Mouse (Mus musculus): ENCODE results near the gene Cep72. TPM values are rescaled to one million over a fixed set of nuclear protein-coding genes. Genes with fewer than 3 reads are reported as not detected.

Cep72 gene
- polyA plus RNA-seq, 2 experiments from 2014 or later = 5.0 to 9.5 TPM

Other genes with a start within 250 kb of the Cep72 start
- gene Nkd2, start 214.7 kb downstream of the Cep72 start, polyA plus RNA-seq (2017; shearing (Covaris generic)) = under 1 TPM in 1 of 2 experiments, not detected in 1; 0.19 TPM
- 1 to 10 TPM; 6.4 to 7.6 TPM for gene Trip13, start 124.5 kb downstream of the Cep72 start, polyA plus RNA-seq (2017; shearing (Covaris generic))
- gene Brd9, start 124.5 kb downstream of the Cep72 start, polyA plus RNA-seq (2017; shearing (Covaris generic)) = 10 to 100 TPM; 50.4 to 63.1 TPM
- not detected for gene Zdhhc11, start 98.4 kb downstream of the Cep72 start, polyA plus RNA-seq (2017; shearing (Covaris generic))
- under 1 TPM; 0.24 to 0.73 TPM for gene Tppp, start 52.9 kb downstream of the Cep72 start, polyA plus RNA-seq (2017; shearing (Covaris generic))
- not detected for gene Slc9a3, start 59.2 kb upstream of the Cep72 start, polyA plus RNA-seq (2017; shearing (Covaris generic))
- gene Exoc3, start 146.4 kb upstream of the Cep72 start, polyA plus RNA-seq (2017; shearing (Covaris generic)) = 10 to 100 TPM; 77.3 to 85.7 TPM
- gene Ahrr, start 230.0 kb upstream of the Cep72 start, polyA plus RNA-seq (2017; shearing (Covaris generic)) = under 1 TPM; 0.20 to 0.56 TPM

Data from activated CD4-positive, CD25-positive, alpha-beta regulatory T cell, adult 4 months (primary cell).